ENCODE assay signal across 8 mouse cellular contexts in the genomic region with DNA sequence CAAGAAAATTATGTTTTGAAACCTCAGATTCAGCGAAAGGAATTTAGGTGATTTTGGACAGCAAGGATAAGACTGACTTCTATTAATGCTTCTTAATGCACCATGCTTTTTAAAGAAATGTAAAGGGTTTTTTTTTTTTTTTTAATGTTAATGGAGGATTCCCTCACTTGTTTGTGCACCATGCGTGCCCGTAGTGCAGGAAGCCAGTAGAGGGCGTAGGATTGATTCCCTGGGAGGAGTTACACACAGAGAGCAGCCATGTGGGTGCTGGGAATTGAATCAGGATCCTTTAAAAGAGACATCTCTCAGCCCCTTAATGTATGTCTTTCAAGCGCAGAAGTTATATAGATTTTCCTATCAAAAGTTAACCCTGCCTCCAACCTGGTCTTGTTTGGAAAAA. TPM values are rescaled to one million over a fixed set of nuclear protein-coding genes. Genes with fewer than 3 reads are reported as not detected.
DNase-seq lines count a peak whose midpoint lies in the region; ATAC-seq and TF ChIP-seq lines count a peak whose summit lies in the region.

No protein-coding gene starts in this region.

- peak; percentile 22 to 30 for DNase-seq in heart, adult 18-20 months
- DNase-seq in heart, postnatal 25 days (ENCODE audit: low spot score) = no peak
- peak; percentile 23 for DNase-seq in brain, adult 2 months (ENCODE audit: low read depth, low spot score)
- DNase-seq in lung, postnatal 36 days = peak; percentile 62
- peak; percentile 58 for DNase-seq in stomach, postnatal 0 days (ENCODE audit: low spot score)
- no peak for DNase-seq in layer of hippocampus, adult 9-10 months (ENCODE audit: low spot score)

- no peak for TF ChIP-seq EP300 in stomach, postnatal 0 days (optimal IDR thresholded peaks at IDR 0.05)

- intact Hi-C loops in heart, postnatal 25 days (cut with DNase I) = loop anchor here (1.0 to 5.0 kb wide), 6 partner anchors 38 to 592 kb away; partner anchors contain the start of genes Ddx50, Dnajc12, Hnrnph3 and Pbld2

- no peak overlapping the region for H3K27ac ChIP-seq in forebrain, embryonic 16.5 days (ENCODE audit: low read length)
- peak overlapping the region; percentile 99 for H3K27ac ChIP-seq in kidney, embryonic 16.5 days (ENCODE audit: low read length)
- peak overlapping the region; percentile 99; the same call in 1 of the 2 replicates for H3K27ac ChIP-seq in stomach, postnatal 0 days (replicated peaks)

- H3K36me3 ChIP-seq in forebrain, embryonic 16.5 days (ENCODE audit: control insufficient read depth, insufficient read depth) = no peaks in the 10 kb centered on the region
- H3K36me3 ChIP-seq in kidney, embryonic 16.5 days (ENCODE audit: insufficient read depth, low read length) = peaks cover 5% of the 10 kb centered on the region; the same call in 1 of the 2 replicates
- no peaks in the 10 kb centered on the region for H3K36me3 ChIP-seq in stomach, postnatal 0 days (ENCODE audit: control insufficient read depth, insufficient read depth, low read length)

- no peaks in the 10 kb centered on the region for H3K9me3 ChIP-seq in forebrain, embryonic 16.5 days (ENCODE audit: control insufficient read depth, low read length)
- no peaks in the 10 kb centered on the region for H3K9me3 ChIP-seq in kidney, embryonic 16.5 days (ENCODE audit: low read length)
- no peaks in the 10 kb centered on the region for H3K9me3 ChIP-seq in stomach, postnatal 0 days (ENCODE audit: control insufficient read depth, low read length)

- H3K4me3 ChIP-seq in forebrain, embryonic 16.5 days (replicated peaks; ENCODE audit: low read length) = peak overlapping the region; percentile 91
- peak overlapping the region; percentile 95 for H3K4me3 ChIP-seq in kidney, embryonic 16.5 days (ENCODE audit: low read length)
- H3K4me3 ChIP-seq in stomach, postnatal 0 days (ENCODE audit: low read depth, low read length) = peak overlapping the region; percentile 97

- no peak for ATAC-seq in forebrain, embryonic 16.5 days
- no peak for ATAC-seq in kidney, embryonic 16.5 days (ENCODE audit: low FRiP score, low TSS enrichment)
- no peak for ATAC-seq in stomach, postnatal 0 days (ENCODE audit: low FRiP score, low TSS enrichment)

- peak; percentile 67 for TF ChIP-seq CTCF in stomach, postnatal 0 days (IDR thresholded peaks at IDR 0.05; ENCODE audit: low read depth)

- H3K9ac ChIP-seq in forebrain, embryonic 16.5 days (replicated peaks; ENCODE audit: low read depth, low read length) = peak overlapping the region; percentile 95
- H3K9ac ChIP-seq in kidney, embryonic 16.5 days (replicated peaks; ENCODE audit: low read length) = peak overlapping the region; percentile 97
- no peak overlapping the region; the same call in 1 of the 2 replicates for H3K9ac ChIP-seq in stomach, postnatal 0 days (ENCODE audit: low read length)

- no peaks in the 10 kb centered on the region for H3K27me3 ChIP-seq in forebrain, embryonic 16.5 days (replicated peaks; ENCODE audit: control insufficient read depth, insufficient read depth, low read length)
- no peaks in the 10 kb centered on the region for H3K27me3 ChIP-seq in kidney, embryonic 16.5 days (ENCODE audit: insufficient read depth, low read length)
- no peaks in the 10 kb centered on the region for H3K27me3 ChIP-seq in stomach, postnatal 0 days (ENCODE audit: control insufficient read depth, insufficient read depth, low read length)

- peaks cover 15% of the 10 kb centered on the region for H3K4me1 ChIP-seq in forebrain, embryonic 16.5 days (replicated peaks; ENCODE audit: control insufficient read depth, insufficient read depth, low read length)
- H3K4me1 ChIP-seq in kidney, embryonic 16.5 days (ENCODE audit: insufficient read depth, low read length) = peaks cover 17% of the 10 kb centered on the region
- no peaks in the 10 kb centered on the region; the same call in 1 of the 2 replicates for H3K4me1 ChIP-seq in stomach, postnatal 0 days (replicated peaks; ENCODE audit: control insufficient read depth, insufficient read depth)

- 18% methylated on average over 5 of the region's 5 CpGs for WGBS in forebrain, embryonic 16.5 days
- 15% methylated on average over 5 of the region's 5 CpGs for WGBS in kidney, embryonic 16.5 days
- WGBS in stomach, postnatal 0 days = 18% methylated on average over 5 of the region's 5 CpGs

- H3K4me2 ChIP-seq in forebrain, embryonic 16.5 days (ENCODE audit: low read length) = peak overlapping the region; percentile 62
- H3K4me2 ChIP-seq in kidney, embryonic 16.5 days (replicated peaks; ENCODE audit: low read depth, low read length) = peak overlapping the region; percentile 63
- H3K4me2 ChIP-seq in stomach, postnatal 0 days (replicated peaks; ENCODE audit: low read depth) = peak overlapping the region; percentile 56

RNA-seq across cellular contexts. Expression of gene Herc4, which starts 1.1 kb away (rescaled TPM):
- total RNA-seq in heart, adult 18-20 months (2021) = 10 to 100 TPM; 33.5 to 36.3 TPM
- total RNA-seq in heart, postnatal 25 days (2021) = 10 to 100 TPM; 31.4 to 34.6 TPM
- polyA plus RNA-seq in forebrain, embryonic 16.5 days (2015; fragmentation: Nextera tagmentation; extraction: Ambion mirVana) = 33.1 and 37.7 TPM in 2 replicates
- polyA plus RNA-seq in kidney, embryonic 16.5 days (2015; fragmentation: Nextera tagmentation; extraction: Ambion mirVana) = 39.7 and 43.0 TPM in 2 replicates
- polyA plus RNA-seq in stomach, postnatal 0 days (2015; fragmentation: Nextera tagmentation; extraction: Ambion mirVana) = 20.9 and 23.5 TPM in 2 replicates

RNA-seq across cellular contexts. Expression of gene Mypn, which starts 41.0 kb away (rescaled TPM):
- total RNA-seq in heart, adult 18-20 months (2021) = 100 to 1,000 TPM in 1 of 2 experiments, 10 to 100 TPM in 1; 94.1 to 106 TPM
- 100 to 1,000 TPM; 101 to 108 TPM for total RNA-seq in heart, postnatal 25 days (2021)
- polyA plus RNA-seq in forebrain, embryonic 16.5 days (2015; fragmentation: Nextera tagmentation; extraction: Ambion mirVana) = 0.14 TPM in 2 replicates
- 0.10 and 0.18 TPM in 2 replicates for polyA plus RNA-seq in kidney, embryonic 16.5 days (2015; fragmentation: Nextera tagmentation; extraction: Ambion mirVana)
- 0.10 and 0.12 TPM in 2 replicates for polyA plus RNA-seq in stomach, postnatal 0 days (2015; fragmentation: Nextera tagmentation; extraction: Ambion mirVana)

Comparison
In these comparisons a context has a peak if more than half of its experiments do, and no peak if none do; other contexts are left out.
1. DNase-seq: peak in heart, adult 18-20 months (2 of 2), brain, adult 2 months (single experiment), lung, postnatal 36 days (single experiment) and stomach, postnatal 0 days (single experiment); none in heart, postnatal 25 days (single experiment) and layer of hippocampus, adult 9-10 months (single experiment).
2. Peak in every context shown above with its lines, with median percentiles within 50 percentile points of each other: H3K4me2 ChIP-seq and H3K4me3 ChIP-seq.